Mouse (Mus musculus) gonadal fat pad, adult 2 months (tissue): ENCODE results near the gene Ephb4. TPM values are rescaled to one million over a fixed set of nuclear protein-coding genes. Genes with fewer than 3 reads are reported as not detected.
A peak's percentile ranks its signal among the peaks of the same experiment; 100 is the strongest.

Experiments
- DNase-seq: peaks from one replicate; pipeline ENCODE4 v3.0.0-alpha.2; 2012; ENCODE audit warnings: low read depth
- polyA plus RNA-seq: library from polyadenylated mRNA; depleted of rRNA; stranded (reverse); fragments of >200 nt; gene quantifications from 2 replicates; pipeline ENCODE4 v1.2.3, GENCODE M21; 2012; rRNA removed

The Ephb4 gene
- 30.7 and 30.8 TPM in 2 replicates for polyA plus RNA-seq

DNA sequence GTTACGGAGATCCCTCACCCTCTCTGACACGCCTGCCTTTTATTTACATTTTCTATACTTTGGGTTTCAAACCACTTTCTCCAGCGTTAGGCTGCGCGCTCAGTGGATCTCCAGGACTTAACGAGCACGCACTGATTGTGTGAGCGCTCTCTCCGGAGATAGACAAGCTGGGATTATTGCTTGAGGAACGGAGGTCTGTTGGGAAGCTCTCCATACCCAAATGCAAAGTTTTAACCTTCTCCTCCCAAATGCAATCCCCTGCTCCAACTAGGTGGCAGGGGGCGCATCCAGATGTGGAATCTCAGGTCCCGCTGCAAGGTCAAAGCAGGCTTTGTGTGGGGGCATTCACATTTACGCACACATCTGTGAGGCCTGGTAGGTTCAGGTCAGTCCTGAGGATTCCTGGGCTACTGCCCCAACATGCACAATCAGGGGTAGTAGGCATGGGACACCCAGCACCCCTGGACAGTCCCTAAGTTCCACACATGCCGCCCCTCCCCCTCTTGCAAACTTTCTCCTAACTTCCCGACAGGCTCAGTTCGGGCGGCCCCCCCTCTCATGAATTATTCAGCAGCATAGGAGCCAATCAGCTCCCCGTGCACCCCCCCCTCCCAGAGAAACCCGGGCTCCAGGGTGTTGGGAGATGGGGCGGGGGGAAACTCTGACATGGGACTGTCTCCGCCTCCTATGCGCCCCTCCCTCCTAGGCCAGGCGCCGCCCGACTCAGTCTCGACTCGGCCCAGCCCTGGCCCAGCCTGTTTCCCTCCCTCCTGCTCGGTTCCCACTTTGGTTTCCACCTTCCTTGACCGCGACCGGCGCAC, at the start of gene Ephb4:
Gene Ephb4 (plus strand): TSS at position 726 of the 821 bp plus-strand sequence.
- DNase-seq: peak; percentile 37

DNA sequence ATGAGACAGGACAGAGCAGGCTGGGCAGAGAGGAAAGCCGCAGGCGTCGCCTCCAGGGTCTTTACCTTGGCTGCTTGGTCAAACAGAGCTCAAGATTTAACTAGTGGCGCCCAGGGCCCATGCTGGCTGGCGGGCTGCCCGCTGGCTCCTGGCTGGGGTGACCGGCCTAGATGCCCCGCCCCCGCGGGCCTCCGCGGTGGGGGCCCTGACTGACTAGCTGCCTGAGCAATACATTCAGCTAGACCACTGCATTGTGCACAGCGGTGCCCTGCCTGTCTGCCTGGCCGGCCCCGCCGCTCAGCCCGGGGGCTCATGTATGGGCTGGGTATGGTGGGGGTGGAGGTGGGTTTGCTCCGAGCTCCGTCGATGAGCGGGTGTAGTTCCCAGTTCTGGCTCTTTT, 48.7 kb upstream of the Ephb4 start:
- DNase-seq: no peak

DNA sequence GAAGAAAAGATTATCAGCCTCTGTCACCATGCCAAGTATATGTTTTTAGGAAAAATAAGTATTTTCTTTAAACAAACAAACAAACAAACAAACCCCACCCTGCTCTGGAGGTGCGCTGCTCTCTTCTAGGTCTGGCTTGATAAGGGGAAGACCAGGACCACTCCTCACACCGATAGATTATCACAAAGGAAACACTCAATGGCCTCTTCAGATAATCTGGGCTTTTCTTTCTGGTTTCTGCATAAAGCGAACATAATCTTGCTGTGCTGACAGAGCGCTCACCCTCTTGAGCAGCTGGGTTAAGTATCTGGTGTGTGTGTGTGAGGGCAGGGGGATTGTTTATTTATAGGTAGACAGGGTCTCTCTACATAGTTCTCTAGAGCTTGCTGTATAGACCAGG, 46.3 kb upstream of the Ephb4 start:
- DNase-seq: no peak

DNA sequence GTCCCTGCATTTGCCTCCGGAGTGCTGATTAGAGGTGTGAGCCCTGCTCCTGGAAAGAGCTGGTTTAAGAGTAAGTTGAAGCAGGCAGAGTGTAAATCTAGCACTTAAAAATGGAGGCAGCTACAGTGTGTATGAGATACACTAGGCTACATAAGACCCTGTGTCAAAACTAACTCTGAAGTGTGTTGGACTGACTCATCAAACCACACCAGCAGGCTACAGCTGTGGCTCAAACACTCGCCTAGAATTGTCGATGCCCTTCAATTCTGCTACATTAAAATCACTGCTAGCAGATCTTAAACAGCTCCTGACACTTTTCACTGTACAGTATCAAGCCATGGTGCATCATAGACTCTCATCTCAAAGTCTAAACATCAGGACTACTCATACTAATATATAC, 45.7 kb upstream of the Ephb4 start:
- no peak for DNase-seq

DNA sequence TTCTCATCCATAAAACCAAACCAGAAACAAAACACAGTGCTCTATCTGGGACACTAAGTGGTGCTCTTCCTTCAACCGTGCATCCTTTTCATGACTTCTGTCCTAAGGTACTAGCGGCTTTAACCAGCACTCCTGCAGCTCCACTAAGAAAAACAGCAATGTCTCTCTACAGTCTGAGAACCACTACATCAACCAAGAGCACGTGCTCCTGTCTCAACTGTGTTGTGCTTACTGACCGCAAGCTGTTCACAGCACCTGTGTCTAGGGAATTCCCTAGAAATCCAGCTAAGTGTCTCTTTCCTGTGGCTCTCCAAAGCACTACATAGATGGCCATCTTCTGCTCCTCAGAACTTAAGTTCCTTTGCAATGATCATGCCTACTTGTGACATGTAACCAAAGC, 45.1 kb upstream of the Ephb4 start:
- DNase-seq: no peak

DNA sequence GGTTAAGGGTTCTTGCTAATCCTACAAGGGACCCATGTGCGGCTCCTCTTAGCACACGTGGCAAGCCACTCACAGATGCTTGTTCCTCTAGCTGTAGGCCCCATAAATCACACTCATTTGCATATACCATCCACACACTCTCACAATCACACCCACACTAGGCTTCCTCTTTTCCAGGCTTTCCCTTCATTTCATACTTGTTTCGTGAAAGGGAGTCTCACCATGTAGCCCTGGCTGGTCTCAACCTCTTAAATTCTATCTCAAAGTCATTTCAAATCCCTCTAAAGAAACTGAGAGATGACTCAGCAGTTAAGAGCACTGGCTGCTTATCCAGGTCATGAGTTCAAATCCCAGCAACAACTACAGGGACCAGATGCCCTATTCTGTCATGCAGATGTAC, 44.1 kb upstream of the Ephb4 start:
- no peak for DNase-seq

DNA sequence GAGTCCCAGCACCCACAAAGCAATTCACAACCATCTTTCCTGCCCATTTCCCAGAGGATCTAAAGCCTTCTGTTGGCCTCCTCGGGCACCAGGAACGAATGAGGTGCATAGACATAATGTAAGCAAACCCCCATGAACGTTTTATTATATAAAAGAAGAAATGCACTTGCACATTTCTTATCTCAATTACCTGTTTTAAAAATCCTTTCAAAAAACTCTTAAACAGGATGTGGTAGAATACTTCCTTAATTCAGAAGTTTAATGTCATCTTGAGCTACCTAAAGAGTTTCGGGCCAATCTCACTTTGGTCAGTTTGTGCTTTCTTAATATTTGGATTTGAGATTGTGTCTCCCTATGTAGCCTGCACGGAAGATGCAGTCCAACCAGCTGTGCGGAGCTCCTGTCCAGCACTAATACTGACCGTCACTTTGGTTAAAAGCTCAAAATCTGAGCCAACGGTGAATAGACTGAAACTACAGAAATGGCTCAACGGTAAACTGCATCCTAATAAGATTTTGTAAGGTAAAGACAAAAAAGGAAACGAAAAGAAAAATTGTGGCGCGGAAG, 43.4 kb upstream of the Ephb4 start:
- no peak for DNase-seq

DNA sequence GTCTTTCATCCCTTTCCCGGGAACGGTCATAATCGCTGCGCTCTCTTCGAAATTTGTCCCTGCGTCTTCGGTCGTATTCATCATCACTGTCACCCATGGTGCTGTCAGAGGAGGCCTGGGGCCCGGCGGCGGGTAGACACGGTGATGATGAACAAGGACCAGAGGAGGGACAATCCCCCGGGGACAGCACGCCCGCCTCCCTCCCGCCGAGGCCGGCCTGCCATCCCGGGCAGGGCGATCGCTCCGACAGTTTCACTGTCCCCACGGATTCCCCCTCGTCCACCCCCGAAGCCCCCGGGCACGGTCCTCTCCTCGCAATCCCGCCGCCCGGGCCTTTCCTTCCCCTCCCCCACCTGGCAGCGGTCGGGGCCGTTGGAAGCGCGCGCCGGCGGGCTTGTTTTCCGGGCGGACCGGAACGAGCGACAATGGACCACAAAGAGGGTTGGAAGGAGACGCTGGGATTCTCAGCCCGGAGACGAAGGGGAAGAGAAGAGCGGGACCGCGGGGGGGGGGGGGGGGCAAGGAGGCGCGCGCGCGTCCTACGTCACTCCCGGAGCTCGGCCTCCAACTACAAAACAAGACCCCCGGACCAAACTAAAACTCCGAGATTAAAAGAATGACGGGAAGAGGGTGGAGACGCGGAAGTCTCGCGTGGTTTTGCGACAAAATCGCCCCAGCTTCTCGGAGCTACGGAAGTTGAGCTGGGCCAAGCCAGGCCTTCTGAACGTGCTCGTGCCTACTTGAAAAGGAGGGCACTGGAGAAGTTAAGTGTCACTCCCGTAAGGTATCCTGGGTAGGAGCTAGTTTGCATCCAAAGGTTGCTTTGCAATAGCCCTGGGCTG, 42.6 kb upstream of the Ephb4 start, which contains the start of gene Srrt:
Gene Srrt (minus strand): TSS at position 604 of the 842 bp plus-strand sequence.
- peak; percentile 54 for DNase-seq

DNA sequence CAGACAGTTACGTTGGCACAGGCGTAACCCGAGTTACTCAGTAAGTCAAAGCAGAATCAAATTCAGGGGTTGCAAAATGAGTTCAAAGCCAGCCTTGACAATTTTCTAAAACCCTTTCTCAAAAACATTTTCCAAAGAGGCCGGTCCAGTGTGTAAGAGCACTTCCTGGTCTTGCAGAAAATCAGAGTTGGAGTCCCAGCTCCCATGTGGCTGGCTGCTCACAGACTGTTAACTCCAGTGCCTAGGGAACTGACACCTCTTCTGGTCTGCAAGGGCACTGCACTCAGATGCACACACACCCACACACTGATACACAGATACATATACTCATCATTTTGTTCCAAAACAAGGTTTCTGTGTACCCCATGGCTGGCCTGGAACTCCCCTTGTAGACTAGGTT, 41.6 kb upstream of the Ephb4 start:
- no peak for DNase-seq

DNA sequence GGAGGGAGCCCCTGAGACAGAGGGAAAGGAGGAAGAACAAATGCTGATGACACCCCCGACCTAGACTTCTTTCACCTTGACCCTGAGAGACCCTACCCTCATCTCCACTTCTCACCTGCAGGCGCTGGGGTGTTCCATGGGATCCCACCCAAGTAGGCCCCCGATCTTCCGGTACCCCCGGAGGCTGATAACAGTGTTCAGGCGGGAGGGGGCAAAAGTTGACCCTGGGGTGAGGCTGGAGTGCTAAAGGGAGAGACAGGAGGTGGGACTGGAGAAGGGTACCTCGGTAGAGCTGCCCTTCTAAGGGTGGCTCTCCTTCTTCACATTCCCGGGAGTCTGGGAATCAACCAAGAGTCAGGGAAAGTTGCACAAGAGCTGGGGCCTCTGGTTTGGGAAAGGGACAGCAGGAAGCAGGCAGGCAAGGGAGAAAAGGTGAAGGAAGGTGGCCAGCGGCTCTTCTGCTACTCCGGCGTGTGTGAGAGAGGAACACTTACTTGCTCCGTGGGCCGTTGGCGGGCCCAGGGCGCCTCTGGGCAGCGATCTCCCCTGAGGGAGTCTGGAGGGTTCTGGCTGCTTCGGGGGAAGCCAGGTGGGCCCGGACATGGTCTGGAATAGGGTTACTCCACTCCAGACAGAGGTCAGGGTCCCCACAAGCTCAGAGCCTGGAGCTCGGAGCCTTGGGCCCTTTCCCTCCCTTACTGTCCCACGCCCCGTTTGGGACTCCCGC, 36.3 kb upstream of the Ephb4 start:
- no peak for DNase-seq

DNA sequence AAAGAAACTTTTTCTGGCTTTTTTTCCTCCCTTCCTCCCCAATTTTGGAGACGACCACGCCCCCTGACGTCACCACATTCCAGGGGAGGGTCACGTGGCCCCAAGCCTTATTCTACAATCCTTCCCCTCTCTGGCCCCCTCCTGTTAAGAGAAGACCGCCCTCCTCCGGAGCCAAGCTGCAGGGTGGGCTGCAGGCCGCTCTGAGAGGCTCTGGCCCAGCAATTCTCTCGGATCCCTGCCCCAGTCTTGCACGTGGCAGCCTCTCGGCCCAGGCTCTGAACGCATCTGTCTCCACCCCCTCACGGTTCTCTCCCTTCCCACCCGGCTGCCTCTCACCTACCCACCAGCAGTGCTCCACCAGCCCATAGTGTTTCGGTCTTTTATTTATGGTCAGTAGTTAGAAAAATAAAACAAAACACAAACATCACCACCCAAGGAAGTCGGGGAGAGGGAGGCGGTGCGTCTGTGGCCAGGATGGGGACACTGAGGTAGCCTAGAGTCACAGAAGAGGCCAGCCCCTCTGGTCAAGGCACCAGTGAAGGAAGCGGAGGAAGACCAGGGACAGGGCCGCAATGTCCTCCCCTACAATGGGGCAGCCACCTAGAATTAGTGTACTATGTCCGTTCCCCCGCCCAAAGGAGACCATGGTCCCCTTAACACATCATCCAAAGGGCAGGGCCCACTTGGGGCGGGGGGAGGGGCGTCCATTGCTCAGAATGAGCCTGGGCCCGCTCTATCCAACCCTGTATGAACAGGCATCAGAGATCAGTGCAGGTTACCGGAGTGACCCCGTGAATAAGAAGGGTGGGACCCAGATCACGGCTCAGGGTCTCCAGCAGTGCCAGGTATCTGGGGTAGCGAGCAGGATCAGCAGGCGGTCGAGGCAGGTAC, 35.5 kb upstream of the Ephb4 start, which contains the start of gene Trip6:
Gene Trip6 (minus strand): TSS at position 212 of the 891 bp plus-strand sequence.
- no peak for DNase-seq

DNA sequence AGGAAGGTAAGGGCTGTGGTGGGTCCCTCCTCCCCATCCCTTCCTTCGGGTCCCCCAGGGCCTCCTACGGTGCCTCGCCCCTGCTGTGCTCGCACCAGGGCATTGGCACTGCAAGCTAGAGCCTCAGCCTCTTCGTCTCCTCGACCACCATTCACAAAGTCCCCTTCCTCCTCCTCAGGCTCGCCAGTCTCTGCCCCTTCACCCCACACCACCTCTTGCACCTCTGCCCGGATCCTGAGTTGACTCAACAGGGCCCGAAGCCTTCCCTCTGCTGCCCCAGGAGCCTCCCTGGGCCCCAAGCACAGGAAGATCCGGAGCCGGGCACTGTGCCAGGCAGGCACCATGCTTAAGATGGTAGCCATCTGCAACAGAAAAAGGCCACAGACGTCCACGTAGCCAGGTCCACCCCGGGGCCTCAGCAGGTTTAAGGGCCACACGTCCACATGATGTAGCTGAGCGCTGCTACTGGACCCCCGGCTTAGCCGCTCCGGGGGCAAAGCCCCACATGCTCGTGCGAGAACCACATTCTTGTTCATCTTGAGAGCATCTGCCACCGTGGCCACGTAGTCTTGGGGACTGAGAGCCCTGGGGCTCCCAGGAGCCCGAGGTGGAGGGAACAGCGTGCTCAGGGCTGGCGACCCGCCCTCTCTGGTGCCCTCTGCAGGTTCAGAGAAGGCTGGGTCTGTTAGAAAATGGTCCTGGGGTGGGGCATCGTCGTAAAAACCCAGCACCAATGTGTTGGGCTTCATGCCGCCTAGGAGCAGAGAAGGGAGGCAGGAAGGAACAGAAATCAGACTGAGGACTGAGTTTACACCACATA, 34.6 kb upstream of the Ephb4 start:
- DNase-seq: no peak

DNA sequence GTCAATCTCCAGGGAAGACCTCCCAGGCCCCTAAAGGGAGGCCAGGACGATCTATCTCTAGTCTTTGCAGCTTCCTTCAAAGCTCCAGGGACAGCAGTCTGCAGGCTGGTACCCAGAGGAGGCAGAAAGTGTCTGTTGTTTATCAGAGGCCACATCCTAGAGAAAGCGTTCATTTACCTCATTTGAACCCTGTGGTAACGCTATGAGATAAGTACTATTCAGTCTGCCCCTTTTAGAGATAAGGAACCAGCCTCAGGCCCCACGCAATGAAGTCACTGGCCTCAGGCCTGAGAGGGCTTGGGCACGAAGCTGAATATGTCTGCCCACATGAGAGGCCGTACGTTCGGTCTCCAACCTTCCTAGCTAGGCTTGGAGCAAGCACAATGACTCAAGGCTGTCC, 32.5 kb upstream of the Ephb4 start:
- no peak for DNase-seq

DNA sequence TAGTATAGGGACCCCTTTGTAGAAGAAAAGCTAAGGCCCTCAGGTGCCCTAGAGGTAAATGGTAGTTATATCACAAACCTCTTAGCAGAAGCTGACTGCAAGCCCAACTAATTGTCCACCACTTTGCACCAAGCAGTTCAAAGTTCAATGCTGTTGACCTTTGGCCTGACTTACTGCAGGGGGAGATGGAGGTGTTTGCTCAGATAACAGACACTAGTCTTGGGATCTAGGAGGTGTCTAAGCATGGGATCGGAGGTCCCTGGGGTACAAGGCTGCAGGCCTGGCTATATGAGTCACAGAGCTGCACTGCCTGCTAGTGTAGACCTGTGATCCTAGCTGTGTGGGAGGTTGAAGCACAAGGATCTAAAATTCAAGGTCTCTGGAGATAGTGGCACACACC, 31.3 kb upstream of the Ephb4 start:
- DNase-seq: no peak

DNA sequence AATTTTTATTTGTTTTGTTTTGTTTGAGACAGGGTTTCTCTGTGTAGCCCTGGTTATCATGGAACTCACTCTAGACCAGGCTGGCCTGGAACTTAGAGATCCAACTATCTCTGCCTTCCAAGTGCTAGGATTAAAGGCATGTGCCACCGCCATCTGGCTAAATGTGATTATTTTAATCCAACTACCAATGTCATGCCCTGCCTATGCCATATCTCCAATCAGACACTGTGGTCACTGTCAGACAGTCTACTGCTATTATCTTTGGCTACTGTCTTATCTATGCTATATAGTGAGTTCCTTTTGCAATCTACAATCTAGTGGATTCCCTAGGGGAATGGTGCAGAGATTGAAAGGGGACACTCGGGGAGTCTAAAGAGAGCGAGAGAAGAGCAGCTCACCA, 28.9 kb upstream of the Ephb4 start:
- DNase-seq: no peak

DNA sequence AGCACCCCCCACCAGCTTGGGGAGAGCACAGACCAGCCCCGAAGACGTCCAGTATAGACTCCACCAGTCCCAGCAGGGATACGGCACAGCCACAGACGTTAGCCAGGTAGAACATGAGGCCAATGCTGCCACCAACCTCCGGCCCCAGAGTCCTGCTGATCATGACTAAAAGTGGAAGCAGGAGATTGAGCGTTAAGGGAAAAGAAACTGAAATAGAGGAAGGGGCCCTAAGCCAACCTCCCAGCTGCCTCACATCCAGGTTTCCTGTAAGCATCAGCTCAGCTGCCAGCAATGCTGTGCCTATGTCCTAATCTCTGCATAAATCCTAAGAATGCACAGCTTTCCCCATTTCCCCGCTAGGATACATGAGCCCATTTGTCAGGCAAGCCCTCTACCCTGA, 19.0 kb upstream of the Ephb4 start:
- no peak for DNase-seq

DNA sequence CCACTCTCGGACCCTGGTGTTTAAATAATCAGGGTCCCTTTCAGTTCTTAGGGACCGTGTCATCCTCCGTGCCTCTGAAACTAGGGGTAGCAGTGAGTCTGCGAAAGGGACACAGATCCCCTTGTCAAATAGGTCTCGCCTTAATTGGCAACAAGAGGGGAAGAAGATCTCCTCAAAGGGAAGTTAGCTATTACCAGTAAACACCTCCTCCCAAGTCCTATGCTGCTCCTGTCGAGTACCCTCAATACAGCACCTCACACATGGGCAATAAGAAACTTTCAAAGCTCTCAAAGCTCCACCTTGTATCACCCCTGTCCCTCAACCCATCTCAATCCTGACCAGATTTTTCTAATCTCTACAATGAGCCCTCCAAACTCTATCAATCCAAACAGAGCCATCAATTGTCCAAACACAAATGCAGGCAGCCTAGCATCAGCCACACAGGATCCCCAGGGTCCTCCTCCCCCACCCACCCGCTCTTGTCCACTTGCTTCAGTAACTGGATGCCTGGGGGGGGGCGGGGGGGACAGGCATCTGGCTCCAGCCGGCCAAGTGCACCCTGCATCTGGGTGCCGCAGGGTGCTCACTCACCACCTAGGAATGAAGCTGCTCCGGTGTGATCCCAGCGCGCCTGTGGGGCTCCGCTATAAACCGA, 16.9 kb upstream of the Ephb4 start:
- DNase-seq: no peak

DNA sequence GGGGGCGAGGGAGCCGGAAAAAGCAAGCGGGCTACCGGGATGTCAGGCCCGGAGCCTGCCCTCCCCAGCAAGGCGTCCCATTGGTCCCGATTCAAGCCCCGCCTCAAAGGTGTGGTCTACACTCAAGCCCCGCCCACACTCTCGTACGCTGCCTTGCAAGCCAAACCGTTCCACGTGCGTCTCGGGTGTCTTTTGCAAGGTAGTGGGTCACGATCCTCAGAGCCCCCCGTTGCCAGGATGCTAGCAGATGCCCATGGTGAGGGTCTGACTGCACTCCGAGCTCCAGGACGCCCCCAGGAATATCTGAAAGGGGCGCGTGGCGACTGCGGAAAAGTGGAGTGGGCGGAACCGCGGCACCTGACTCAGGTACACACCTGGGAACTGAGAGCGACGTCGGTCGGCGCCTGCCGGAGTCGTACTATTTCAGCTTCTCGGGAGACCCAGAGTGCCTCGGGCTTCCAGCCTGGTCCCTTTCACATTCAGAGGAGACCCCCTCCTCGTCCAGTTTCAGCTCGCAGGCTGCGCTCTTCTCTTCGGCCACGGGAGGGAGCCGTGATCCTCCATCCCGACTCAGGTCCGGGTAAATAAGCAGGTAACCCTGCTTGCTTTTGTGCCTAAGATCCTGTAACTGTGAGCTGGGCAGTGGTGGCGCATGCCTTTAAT, 16.3 kb upstream of the Ephb4 start, which contains the start of gene Slc12a9:
Gene Slc12a9 (minus strand): TSS at position 86 of the 663 bp plus-strand sequence.
- no peak for DNase-seq

DNA sequence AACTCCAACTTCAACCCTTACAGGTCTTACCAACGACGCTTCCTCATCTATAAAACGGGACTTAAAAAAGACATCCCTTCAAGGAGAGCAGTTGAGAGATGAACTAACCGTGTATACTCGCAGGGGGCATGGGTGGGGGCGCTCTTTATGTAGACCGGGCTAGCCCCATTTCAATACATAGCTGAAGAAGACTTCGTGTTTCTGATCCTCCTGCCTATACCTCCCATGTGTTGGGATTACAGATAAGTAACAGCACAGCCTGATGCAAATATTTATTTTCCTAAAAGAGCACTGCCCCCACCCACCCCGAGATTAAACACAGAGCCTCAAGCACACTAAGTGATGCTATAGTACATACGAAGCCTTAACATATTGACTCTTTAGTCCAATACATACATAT, 15.6 kb upstream of the Ephb4 start:
- no peak for DNase-seq
